Mouse (Mus musculus) embryonic facial prominence, embryonic 11.5 days (tissue): ENCODE data around the gene Wdtc1. TPM values are rescaled to one million over a fixed set of nuclear protein-coding genes. Genes with fewer than 3 reads are reported as not detected.

Experiments used
- ATAC-seq: fragments of 200-750 bp; cut with Nextera tagmentation; replicated peaks from 2 replicates; pipeline ENCODE4 v1.8.0; 2017; ENCODE audit warnings: low read depth; ENCODE audit not compliant: insufficient number of reproducible peaks, low FRiP score, low TSS enrichment
- DNase-seq: peaks from one replicate; pipeline ENCODE4 v3.0.0-alpha.2; 2015; ENCODE audit warnings: low spot score
- H3K27ac ChIP-seq: fragments of 300-500 bp; sonication (generic); replicated peaks from 2 replicates; pipeline ENCODE4 v1.5.1; 2014; ENCODE audit warnings: mild to moderate bottlenecking, low read depth, low read length, control low read depth
- H3K27me3 ChIP-seq: fragments of 300-500 bp; sonication (generic); 2 replicates; pipeline ENCODE4 v1.6.1; 2014; ENCODE audit warnings: mild to moderate bottlenecking, low read length, moderate library complexity, mixed read lengths; ENCODE audit not compliant: control insufficient read depth, insufficient read depth
- H3K36me3 ChIP-seq: fragments of 300-500 bp; sonication (generic); replicated peaks from 2 replicates; pipeline ENCODE4 v1.6.1; 2014; ENCODE audit warnings: low read depth, mild to moderate bottlenecking, low read length, moderate library complexity, mixed read lengths; ENCODE audit not compliant: control insufficient read depth, insufficient read depth
- H3K4me1 ChIP-seq: fragments of 300-500 bp; sonication (generic); 2 replicates; pipeline ENCODE4 v1.6.1; 2014; ENCODE audit warnings: low read length, mixed read lengths; ENCODE audit not compliant: control insufficient read depth, insufficient read depth
- H3K4me2 ChIP-seq: fragments of 300-500 bp; sonication (generic); 2 replicates; pipeline ENCODE4 v1.6.1; 2014; ENCODE audit warnings: low read depth, mild to moderate bottlenecking, control low read depth, low read length, moderate library complexity
- H3K4me3 ChIP-seq: fragments of 300-500 bp; sonication (generic); 2 replicates; pipeline ENCODE4 v1.5.1; 2014; ENCODE audit warnings: low read depth, low read length, control low read depth
- H3K9ac ChIP-seq: fragments of 300-500 bp; sonication (generic); replicated peaks from 2 replicates; pipeline ENCODE4 v1.6.1; 2014; ENCODE audit warnings: mild to moderate bottlenecking, control low read depth, low read length
- H3K9me3 ChIP-seq: fragments of 300-500 bp; sonication (generic); replicated peaks from 2 replicates; pipeline ENCODE4 v1.6.1; 2016; ENCODE audit warnings: mild to moderate bottlenecking, low read length, inconsistent platforms, mixed read lengths; ENCODE audit not compliant: control insufficient read depth
- WGBS: fragments of 180-500 bp; shearing (Covaris S2); extraction: QIAGEN DNeasy Blood & Tissue Kit; methylation state at CpG from one replicate; pipeline ENCODE4 v1.1.7; 2014; 5-methylcytosine and 5-hydroxymethylcytosine counted together
- polyA plus RNA-seq: library from polyadenylated mRNA; unstranded; fragments of >200 nt; fragmentation: Nextera tagmentation; extraction: Ambion mirVana; gene quantifications from 2 replicates; pipeline ENCODE4 v1.2.1, GENCODE M21; 2014

Gene Wdtc1
- polyA plus RNA-seq, 1 experiment from 2014 or later: 16.7 TPM

DNA sequence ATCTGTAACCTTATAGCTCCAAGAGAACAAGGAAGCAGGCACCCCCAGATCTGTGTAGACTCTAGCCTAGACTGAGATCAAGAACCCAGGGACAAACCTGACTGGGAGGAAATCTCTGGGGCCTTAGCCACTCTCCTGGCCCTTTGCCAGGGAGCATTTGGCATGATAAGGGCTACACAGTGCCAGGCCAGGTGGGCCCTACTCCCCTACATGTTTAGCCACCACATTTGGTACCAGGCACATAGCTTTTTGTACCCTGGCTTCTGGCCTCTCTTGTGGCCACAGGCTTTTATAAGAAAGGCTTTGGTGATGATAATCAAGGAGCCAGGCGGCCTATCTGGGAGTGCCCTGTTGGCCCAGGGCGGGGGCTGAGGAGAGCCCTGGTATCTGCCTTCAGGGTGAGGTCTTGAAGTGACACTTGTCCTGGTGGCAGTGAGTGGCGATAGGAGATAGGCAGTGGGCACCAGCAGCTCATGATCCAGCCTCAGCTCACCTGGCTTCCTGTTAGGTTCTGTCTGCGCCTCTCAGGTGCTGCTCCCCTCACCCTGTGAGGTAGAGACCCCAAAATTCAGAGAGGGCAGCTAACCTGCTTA, 41.8 kb upstream of the Wdtc1 start:
- Histone ChIP-seq H3K9ac (no peak overlapping the region; the same call in 1 of the 2 replicates), H3K27me3 (no peaks in the 10 kb centered on the region), H3K9me3 (no peaks in the 10 kb centered on the region), H3K4me3 (no peak overlapping the region), H3K4me2 (no peak overlapping the region), H3K36me3 (no peaks in the 10 kb centered on the region), H3K27ac (no peak overlapping the region), H3K4me1 (peaks cover 3% of the 10 kb centered on the region)
- 80% methylated on average over 4 of the region's 4 CpGs for WGBS
- no peak for ATAC-seq
- DNase-seq: no peak

DNA sequence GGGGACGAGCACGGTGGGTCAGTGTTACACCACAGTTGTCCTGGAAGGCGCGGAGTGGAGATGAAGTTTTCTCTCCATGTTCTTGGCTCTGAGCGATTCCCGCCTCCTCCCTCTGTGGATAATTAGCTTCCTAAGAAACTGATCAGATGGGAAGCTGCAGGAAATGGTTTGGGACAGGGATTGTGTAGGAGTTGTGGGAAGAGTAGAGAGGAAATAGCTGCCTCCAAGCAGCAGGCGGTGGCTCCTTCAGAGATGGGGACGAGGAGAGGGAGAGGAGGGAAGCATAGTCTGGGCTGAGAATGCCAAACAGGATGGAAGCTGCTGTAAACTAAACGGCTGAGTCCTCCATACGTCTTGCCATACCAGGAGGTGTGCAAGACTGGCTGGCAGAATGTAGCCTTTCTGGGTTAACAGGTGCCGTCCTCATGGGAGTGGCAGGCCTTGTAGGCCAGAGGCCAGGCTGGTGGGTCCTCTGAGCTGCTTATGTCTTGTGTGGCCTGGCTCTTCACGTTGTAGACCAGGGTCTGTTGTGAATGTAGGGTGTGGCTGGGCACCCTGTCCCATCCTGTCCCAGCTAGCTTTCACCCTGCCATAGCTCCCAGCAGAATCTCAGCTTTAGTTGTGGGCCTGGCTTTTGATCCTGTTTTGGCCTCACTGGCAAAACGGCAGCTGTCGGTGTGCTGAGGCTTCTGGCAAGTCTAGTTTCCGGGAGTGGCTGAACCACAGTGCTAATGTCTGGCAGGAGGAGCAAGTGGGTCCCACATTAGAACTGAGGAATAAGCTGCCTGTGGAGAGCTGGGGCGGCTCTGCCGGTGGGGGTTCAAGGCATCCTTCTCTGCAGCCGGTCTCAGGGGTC, 38.1 kb upstream of the Wdtc1 start:
- Histone ChIP-seq H3K9ac (no peak overlapping the region), H3K27ac (no peak overlapping the region), H3K36me3 (no peaks in the 10 kb centered on the region), H3K4me3 (no peak overlapping the region), H3K9me3 (no peaks in the 10 kb centered on the region), H3K27me3 (no peaks in the 10 kb centered on the region), H3K4me1 (no peaks in the 10 kb centered on the region; the same call in none of the 2 replicates), H3K4me2 (no peak overlapping the region)
- WGBS: 78% methylated on average over 18 of the region's 18 CpGs
- ATAC-seq (no peak), DNase-seq (no peak)

DNA sequence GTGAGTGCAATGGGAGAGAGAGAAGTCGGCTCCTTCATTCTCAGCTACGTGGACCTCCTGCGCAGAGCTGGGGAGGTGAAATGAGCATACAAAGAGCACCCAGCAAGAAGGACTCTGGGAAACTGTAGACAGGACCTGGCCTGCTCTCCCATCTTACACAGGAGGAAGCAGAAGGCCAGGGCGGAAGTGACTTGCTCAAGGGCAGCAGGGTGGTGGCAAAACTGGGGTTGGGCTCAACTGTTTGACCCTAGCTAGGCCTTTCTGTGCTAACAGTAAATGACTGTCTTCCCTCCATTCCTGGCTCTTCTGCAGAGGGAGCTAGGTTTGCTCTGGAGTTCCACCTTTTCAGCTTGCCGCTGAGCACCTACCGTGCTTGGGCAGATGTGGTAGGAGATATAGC, 37.3 kb upstream of the Wdtc1 start:
- H3K4me1 ChIP-seq: no peaks in the 10 kb centered on the region; the same call in 1 of the 2 replicates
- H3K27ac ChIP-seq: no peak overlapping the region
- no peaks in the 10 kb centered on the region for H3K36me3 ChIP-seq
- H3K9ac ChIP-seq: no peak overlapping the region
- DNase-seq (no peak), ATAC-seq (no peak)
- H3K4me2 ChIP-seq: no peak overlapping the region
- no peak overlapping the region for H3K4me3 ChIP-seq
- no peaks in the 10 kb centered on the region for H3K9me3 ChIP-seq
- WGBS: 85% methylated on average over 6 of the region's 6 CpGs
- no peaks in the 10 kb centered on the region for H3K27me3 ChIP-seq

DNA sequence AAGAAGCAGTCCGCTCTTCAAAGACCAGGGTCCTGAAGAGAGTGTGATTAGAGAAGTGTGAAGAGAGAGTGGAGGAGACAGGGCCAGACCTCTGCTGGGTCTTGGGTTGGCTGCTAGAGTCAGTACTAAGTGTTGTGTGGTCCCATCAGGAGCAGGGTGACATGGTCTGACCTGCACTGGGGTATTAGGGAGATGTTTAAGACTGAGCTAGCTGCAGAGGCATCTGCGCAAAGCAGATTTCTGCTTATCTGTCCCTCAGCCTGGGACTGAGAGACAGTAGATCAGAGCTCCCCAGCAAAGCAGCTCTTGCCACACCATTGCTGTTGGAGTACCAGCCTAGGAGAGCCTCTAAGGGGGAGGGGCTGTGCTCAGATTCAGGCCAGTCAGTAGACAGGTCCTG, 36.8 kb upstream of the Wdtc1 start:
- no peak for ATAC-seq
- Histone ChIP-seq H3K9ac (no peak overlapping the region), H3K27ac (no peak overlapping the region), H3K4me1 (no peaks in the 10 kb centered on the region), H3K4me2 (no peak overlapping the region), H3K9me3 (no peaks in the 10 kb centered on the region), H3K4me3 (no peak overlapping the region), H3K36me3 (no peaks in the 10 kb centered on the region), H3K27me3 (no peaks in the 10 kb centered on the region)
- 93% methylated on average over 2 of the region's 2 CpGs for WGBS
- DNase-seq: no peak

DNA sequence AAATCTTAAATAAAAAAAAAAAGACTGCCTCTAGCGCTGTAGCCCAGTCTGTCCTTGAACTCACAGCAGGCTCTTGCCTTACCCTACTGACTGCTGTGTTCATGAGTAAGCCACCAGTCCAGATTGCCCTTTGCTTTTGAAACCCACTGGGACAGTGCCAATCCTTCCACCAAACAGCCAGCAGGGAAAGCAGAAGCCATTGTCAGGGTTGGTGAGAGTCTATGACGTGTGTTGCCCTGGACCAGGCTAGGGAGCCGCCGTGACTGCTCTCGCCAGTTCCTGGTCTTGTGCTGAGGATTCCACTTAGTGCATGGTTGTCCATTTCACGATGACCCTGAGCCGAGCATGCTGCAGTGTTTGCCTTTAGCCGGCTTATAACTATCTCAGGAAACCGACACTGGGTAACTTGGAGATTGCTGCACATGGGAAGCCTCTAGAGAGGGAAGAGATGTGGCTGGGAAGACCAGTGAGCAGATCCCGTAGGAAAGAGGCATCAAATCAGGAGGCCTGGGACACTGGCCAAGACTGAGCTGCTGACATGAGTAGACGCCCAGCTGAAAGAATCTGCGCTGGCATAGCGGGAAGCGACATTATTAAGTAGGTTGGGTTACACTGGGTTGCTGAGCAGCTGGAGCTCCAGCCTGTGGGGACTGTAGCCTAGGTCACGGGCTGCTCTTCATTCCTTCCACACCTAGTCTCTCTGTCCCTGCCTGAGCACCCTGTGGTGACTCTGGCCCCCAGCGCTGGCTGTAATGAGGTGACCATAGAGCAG, 35.7 kb upstream of the Wdtc1 start:
- Histone ChIP-seq H3K9me3 (no peaks in the 10 kb centered on the region), H3K27ac (no peak overlapping the region), H3K4me2 (no peak overlapping the region), H3K4me3 (no peak overlapping the region), H3K9ac (no peak overlapping the region), H3K27me3 (no peaks in the 10 kb centered on the region), H3K36me3 (no peaks in the 10 kb centered on the region), H3K4me1 (no peaks in the 10 kb centered on the region)
- WGBS: 89% methylated on average over 16 of the region's 16 CpGs
- DNase-seq: no peak
- ATAC-seq: no peak

DNA sequence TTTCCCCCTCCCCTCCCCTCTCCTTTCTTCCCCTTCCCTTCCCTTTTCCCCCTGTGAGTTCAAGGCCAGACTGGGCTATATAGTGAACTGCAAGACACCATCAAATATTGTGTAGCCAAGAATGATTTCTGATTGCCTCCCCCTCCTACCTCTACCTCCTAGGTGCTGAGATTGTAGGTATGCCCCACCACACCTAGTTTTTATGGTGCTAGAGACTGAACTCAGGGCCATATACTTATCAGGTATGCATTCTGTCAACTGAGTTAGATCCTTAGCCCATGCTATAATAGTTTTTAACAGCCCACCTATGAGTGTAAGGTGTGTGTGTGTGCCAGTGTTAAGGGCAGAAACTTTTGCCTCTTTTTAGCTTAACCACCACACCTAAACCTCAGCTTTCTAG, 33.8 kb upstream of the Wdtc1 start:
- H3K9me3 ChIP-seq: no peaks in the 10 kb centered on the region
- H3K4me1 ChIP-seq: no peaks in the 10 kb centered on the region
- H3K27ac ChIP-seq: no peak overlapping the region
- H3K27me3 ChIP-seq: no peaks in the 10 kb centered on the region
- H3K9ac ChIP-seq: no peak overlapping the region
- H3K4me2 ChIP-seq: no peak overlapping the region
- H3K36me3 ChIP-seq: no peaks in the 10 kb centered on the region
- DNase-seq (no peak), ATAC-seq (no peak)
- no peak overlapping the region for H3K4me3 ChIP-seq

DNA sequence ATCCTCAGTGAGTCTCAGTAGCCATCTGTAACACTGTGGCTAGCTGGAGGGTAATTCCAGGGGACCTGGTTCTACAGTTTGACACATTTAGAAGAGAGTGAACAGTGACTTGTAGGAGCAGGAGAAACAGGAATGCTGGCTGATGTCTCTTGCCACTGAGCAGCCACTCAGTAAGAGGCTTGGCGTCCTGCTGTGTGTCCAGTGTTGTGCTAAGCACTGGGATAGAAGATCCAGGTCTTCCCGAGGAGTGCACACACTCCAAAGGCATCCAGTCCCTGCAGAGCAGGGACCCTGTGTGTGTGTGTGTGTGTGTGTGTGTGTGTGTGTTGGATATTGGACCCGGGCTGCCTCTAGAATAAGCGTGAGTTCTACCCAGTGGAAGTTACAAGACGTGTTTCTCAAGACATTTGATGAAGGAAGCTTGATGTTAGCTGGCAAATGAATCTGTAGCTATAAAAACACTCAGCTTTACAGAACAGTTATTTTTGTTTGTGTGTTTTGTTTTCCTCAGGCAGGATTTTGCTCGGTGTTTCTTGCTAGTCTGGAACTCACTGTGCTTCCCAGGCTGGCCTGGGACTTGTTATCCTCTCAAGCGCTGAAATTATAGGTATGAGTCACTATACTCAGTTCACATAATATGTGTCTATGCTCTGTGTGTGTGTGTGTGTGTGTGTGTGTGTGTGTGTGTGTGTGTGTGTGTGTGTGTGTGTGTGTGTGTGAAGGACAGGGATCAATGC, 32.9 kb upstream of the Wdtc1 start:
- Histone ChIP-seq H3K4me2 (no peak overlapping the region), H3K9me3 (no peaks in the 10 kb centered on the region), H3K36me3 (no peaks in the 10 kb centered on the region), H3K27me3 (no peaks in the 10 kb centered on the region), H3K4me3 (no peak overlapping the region), H3K4me1 (no peaks in the 10 kb centered on the region), H3K9ac (no peak overlapping the region), H3K27ac (no peak overlapping the region)
- WGBS: 75% methylated on average over 7 of the region's 7 CpGs
- DNase-seq (no peak), ATAC-seq (no peak)
